Mouse (Mus musculus): ENCODE data around the gene Cers5. TPM values are rescaled to one million over a fixed set of nuclear protein-coding genes. Genes with fewer than 3 reads are reported as not detected.

Cers5 gene
- total RNA-seq, 2 experiments from 2014 or later: 40.8 to 53.7 TPM

- no peak for DNase-seq (ENCODE audit: low spot score in 2 of 2)
Measured at GRCm38 (mm10) chr15:99791003-99791402, 18.3 kb upstream of the Cers5 start.

GRCm38 (mm10) chr15:99790464-99790863 is 17.8 kb upstream of the Cers5 start:
- no peak for DNase-seq (ENCODE audit: low spot score in 2 of 2)

GRCm38 (mm10) chr15:99787625-99788120 is 15.0 kb upstream of the Cers5 start:
- DNase-seq (ENCODE audit: low spot score in 2 of 2): no peak

- no peak for DNase-seq (ENCODE audit: low spot score in 2 of 2)
Measured at GRCm38 (mm10) chr15:99778677-99779335, 6.1 kb upstream of the Cers5 start.

- no peak for DNase-seq (ENCODE audit: low spot score in 2 of 2)
Measured at GRCm38 (mm10) chr15:99778148-99778547, 5.5 kb upstream of the Cers5 start.

- no peak for DNase-seq (ENCODE audit: low spot score in 2 of 2)
Measured at GRCm38 (mm10) chr15:99772925-99773324, 240 bp upstream of the Cers5 start.

- DNase-seq (ENCODE audit: low spot score in 2 of 2): peak; percentile 90 to 94
Measured at GRCm38 (mm10) chr15:99772277-99772880, 306 bp downstream of the Cers5 start.

GRCm38 (mm10) chr15:99771601-99772276 is 946 bp downstream of the Cers5 start:
- DNase-seq (ENCODE audit: low spot score in 2 of 2): peak; percentile 42 to 52

GRCm38 (mm10) chr15:99771004-99771500 is 1.6 kb downstream of the Cers5 start:
- no peak for DNase-seq (ENCODE audit: low spot score in 2 of 2)

- no peak for DNase-seq (ENCODE audit: low spot score in 2 of 2)
Measured at GRCm38 (mm10) chr15:99768761-99769160, 3.9 kb downstream of the Cers5 start.

- no peak for DNase-seq (ENCODE audit: low spot score in 2 of 2)
Measured at GRCm38 (mm10) chr15:99767467-99767866, 5.2 kb downstream of the Cers5 start.

- no peak for DNase-seq (ENCODE audit: low spot score in 2 of 2)
Measured at GRCm38 (mm10) chr15:99754204-99754603, 18.5 kb downstream of the Cers5 start.

GRCm38 (mm10) chr15:99740229-99740628 is 32.5 kb downstream of the Cers5 start:
- DNase-seq (ENCODE audit: low spot score in 2 of 2): no peak

GRCm38 (mm10) chr15:99736675-99737074 is 36.0 kb downstream of the Cers5 start:
- no peak for DNase-seq (ENCODE audit: low spot score in 2 of 2)

- DNase-seq (ENCODE audit: low spot score in 2 of 2): peak; percentile 100
Measured at GRCm38 (mm10) chr15:99735631-99736030, 37.1 kb downstream of the Cers5 start.

- peak in 1 of 2 experiments; percentile 13 for DNase-seq (ENCODE audit: low spot score in 2 of 2)
Measured at GRCm38 (mm10) chr15:99733186-99733585, 39.5 kb downstream of the Cers5 start.

GRCm38 (mm10) chr15:99731678-99732077 is 41.0 kb downstream of the Cers5 start:
- DNase-seq (ENCODE audit: low spot score in 2 of 2): no peak

GRCm38 (mm10) chr15:99731167-99731566 is 41.5 kb downstream of the Cers5 start:
- no peak for DNase-seq (ENCODE audit: low spot score in 2 of 2)

- DNase-seq (ENCODE audit: low spot score in 2 of 2): no peak
Measured at GRCm38 (mm10) chr15:99729056-99729783, 43.5 kb downstream of the Cers5 start.

- no peak for DNase-seq (ENCODE audit: low spot score in 2 of 2)
Measured at GRCm38 (mm10) chr15:99728211-99728610, 44.5 kb downstream of the Cers5 start.

- no peak for DNase-seq (ENCODE audit: low spot score in 2 of 2)
Measured at GRCm38 (mm10) chr15:99727525-99727924, 45.2 kb downstream of the Cers5 start.
